ENCODE assay signal across 8 mouse cellular contexts in the genomic region with DNA sequence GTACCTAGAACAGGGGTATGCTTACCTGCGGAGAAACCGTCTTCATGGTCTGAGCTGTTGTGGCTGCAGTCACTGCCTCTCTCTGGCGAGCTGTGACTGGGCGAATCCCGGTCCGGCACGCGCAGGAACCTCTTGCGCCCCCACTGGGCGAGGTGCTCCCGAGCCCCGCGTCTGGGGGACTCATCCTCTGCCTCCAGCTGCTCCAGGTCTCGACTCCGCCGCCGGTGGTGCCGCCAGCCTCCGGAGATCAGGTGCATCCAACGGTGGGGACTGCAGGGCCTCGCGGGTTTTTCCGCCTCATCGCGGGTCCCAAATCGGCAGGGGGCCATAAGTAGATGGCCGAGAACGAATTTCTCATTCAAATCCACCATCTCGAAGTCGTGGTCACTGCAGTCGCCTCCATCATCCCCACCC. TPM values are rescaled to one million over a fixed set of nuclear protein-coding genes. Genes with fewer than 3 reads are reported as not detected.
DNase-seq lines count a peak whose midpoint lies in the region; ATAC-seq and TF ChIP-seq lines count a peak whose summit lies in the region.

TSS of gene Abr (minus strand) at position 163 of the 414 bp plus-strand sequence.

- H3ac ChIP-seq in myocyte (ENCODE audit: control insufficient read depth, insufficient read length), result peak within 1 kb of the TSS; percentile 45

- WGBS in heart, embryonic 12.5 days, result 0% methylated on average over 31 of the region's 31 CpGs
- WGBS in kidney, embryonic 14.5 days, result under 1% methylated on average over 31 of the region's 31 CpGs
- 1% methylated on average over 31 of the region's 31 CpGs for WGBS in liver, embryonic 11.5 days

- H3K27me3 ChIP-seq in heart, embryonic 12.5 days (replicated peaks), result peaks cover 24% of the 10 kb centered on the region
- 0 out of 2 replicates have a peak, but pooled peaks cover 5% of the 10 kb centered on the region for H3K27me3 ChIP-seq in kidney, embryonic 14.5 days (ENCODE audit: control insufficient read depth, insufficient read depth, low read length)
- peaks cover 54% of the 10 kb centered on the region for H3K27me3 ChIP-seq in liver, embryonic 11.5 days (replicated peaks; ENCODE audit: control insufficient read depth, insufficient read depth, low read length)
- H3K27me3 ChIP-seq in myocyte (ENCODE audit: control insufficient read depth, insufficient read depth, insufficient read length), result no peaks in the 10 kb centered on the region

- no peaks in the 10 kb centered on the region for H3K9me3 ChIP-seq in heart, embryonic 12.5 days (replicated peaks)
- no peaks in the 10 kb centered on the region for H3K9me3 ChIP-seq in kidney, embryonic 14.5 days (ENCODE audit: control insufficient read depth, low read length)
- no peaks in the 10 kb centered on the region for H3K9me3 ChIP-seq in liver, embryonic 11.5 days (ENCODE audit: control insufficient read depth, low read length)

- peak within 1 kb of the TSS; percentile 78 for H3K9ac ChIP-seq in heart, embryonic 12.5 days
- H3K9ac ChIP-seq in kidney, embryonic 14.5 days (ENCODE audit: low read depth, low read length), result peak within 1 kb of the TSS; percentile 75
- peak within 1 kb of the TSS; percentile 50; the same call in 1 of the 2 replicates for H3K9ac ChIP-seq in liver, embryonic 11.5 days (ENCODE audit: low read depth, low read length)

- ATAC-seq in heart, embryonic 12.5 days (ENCODE audit: insufficient number of reproducible peaks, low FRiP score), result peak; percentile 46; the same call in 1 of the 2 replicates
- ATAC-seq in kidney, embryonic 14.5 days (ENCODE audit: low FRiP score, low TSS enrichment), result peak; percentile 47
- ATAC-seq in liver, embryonic 11.5 days (replicated peaks; ENCODE audit: low FRiP score), result no peak

- H3K4me3 ChIP-seq in heart, embryonic 12.5 days, result peak within 1 kb of the TSS; percentile 76
- H3K4me3 ChIP-seq in kidney, embryonic 14.5 days (ENCODE audit: low read length), result peak within 1 kb of the TSS; percentile 65
- peak within 1 kb of the TSS; percentile 62 for H3K4me3 ChIP-seq in liver, embryonic 11.5 days (ENCODE audit: low read depth, low read length)
- peak within 1 kb of the TSS; percentile 64 for H3K4me3 ChIP-seq in myocyte

- no peak for TF ChIP-seq POLR2A in myocyte (IDR thresholded peaks at IDR 0.05; ENCODE audit: insufficient read length, low read depth)

- peak; percentile 28 to 35 for DNase-seq in lung, adult 18-20 months
- no peak for DNase-seq in lung, postnatal 25 days (ENCODE audit: low spot score)
- DNase-seq in embryo, embryonic 10.5 days (ENCODE audit: low spot score), result peak; percentile 75
- DNase-seq in liver, embryonic 11.5 days (ENCODE audit: low spot score), result peak; percentile 45
- DNase-seq in thymus, postnatal 0 days (ENCODE audit: low spot score), result peak; percentile 21

- H3K79me2 ChIP-seq in myocyte (ENCODE audit: control insufficient read depth, insufficient read depth), result peaks cover 10% of the 10 kb centered on the region

- H3K4me2 ChIP-seq in heart, embryonic 12.5 days, result peak within 1 kb of the TSS; percentile 96
- H3K4me2 ChIP-seq in kidney, embryonic 14.5 days (replicated peaks; ENCODE audit: low read depth, low read length), result peak within 1 kb of the TSS; percentile 89
- H3K4me2 ChIP-seq in liver, embryonic 11.5 days, result peak within 1 kb of the TSS; percentile 96
- H3K4me2 ChIP-seq in myocyte (ENCODE audit: low read depth), result peak within 1 kb of the TSS; percentile 92

- H3K4me1 ChIP-seq in heart, embryonic 12.5 days (replicated peaks), result peaks cover 15% of the 10 kb centered on the region
- H3K4me1 ChIP-seq in kidney, embryonic 14.5 days (ENCODE audit: control insufficient read depth, insufficient read depth, low read length), result peaks cover 12% of the 10 kb centered on the region; the same call in 1 of the 2 replicates
- 0 out of 2 replicates have a peak, but pooled peaks cover 5% of the 10 kb centered on the region for H3K4me1 ChIP-seq in liver, embryonic 11.5 days (replicated peaks; ENCODE audit: control insufficient read depth, insufficient read depth, low read length)

- H3K36me3 ChIP-seq in heart, embryonic 12.5 days, result no peaks in the 10 kb centered on the region
- no peaks in the 10 kb centered on the region for H3K36me3 ChIP-seq in kidney, embryonic 14.5 days (ENCODE audit: control insufficient read depth, insufficient read depth, low read length)
- H3K36me3 ChIP-seq in liver, embryonic 11.5 days (ENCODE audit: control insufficient read depth, insufficient read depth, low read length), result no peaks in the 10 kb centered on the region
- H3K36me3 ChIP-seq in myocyte (ENCODE audit: control insufficient read depth, insufficient read depth), result no peaks in the 10 kb centered on the region

- no peak within 1 kb of the TSS for H3K27ac ChIP-seq in heart, embryonic 12.5 days (ENCODE audit: poor library complexity, severe bottlenecking)
- peak within 1 kb of the TSS; percentile 78 for H3K27ac ChIP-seq in kidney, embryonic 14.5 days (ENCODE audit: low read depth, low read length)
- H3K27ac ChIP-seq in liver, embryonic 11.5 days (ENCODE audit: low read depth, low read length), result no peak within 1 kb of the TSS

TF ChIP-seq in myocyte, 11 proteins besides CTCF, POLR2A, EP300 and RAD21:
- TF ChIP-seq MYOD1 (IDR thresholded peaks at IDR 0.05; ENCODE audit: control insufficient read depth in 1 of 3, insufficient read length in 2 of 3, low read depth in 2 of 3) (peak in 1 of 3 experiments; percentile 50), MYOG (IDR thresholded peaks at IDR 0.05; ENCODE audit: control insufficient read depth in 1 of 3, insufficient read depth in 1 of 3, insufficient read length in 2 of 3, low read depth in 2 of 3) (no peak)
TF ChIP-seq in myocyte: peak in this region for 1.

RNA-seq across cellular contexts. Expression of gene Abr, which starts in this region (rescaled TPM):
- 29.9 and 34.2 TPM in 2 replicates for polyA plus RNA-seq in heart, embryonic 12.5 days (2016; fragmentation: Nextera tagmentation; extraction: Ambion mirVana)
- 31.8 and 57.7 TPM in 2 replicates for polyA plus RNA-seq in kidney, embryonic 14.5 days (2014; fragmentation: Nextera tagmentation; extraction: Ambion mirVana)
- polyA plus RNA-seq in liver, embryonic 11.5 days (2014; fragmentation: Nextera tagmentation; extraction: Ambion mirVana), result 11.6 and 12.9 TPM in 2 replicates
- polyA plus RNA-seq in myocyte (2012; fragmentation: generic; extraction: Trizol), result 81.3 TPM
- 21.7 and 23.9 TPM in 2 replicates for polyA plus RNA-seq in thymus, postnatal 0 days (2015; fragmentation: Nextera tagmentation; extraction: Ambion mirVana)
